Mouse (Mus musculus) hindbrain, postnatal 0 days (tissue): ENCODE measurements at regions not wholly inside any gene's neighbourhood (a gene's known extent, or its start where the extent isn't known, plus 50 kb on each side); places are given as distances from the start of the nearest gene placed in this dataset.

Experiments
- ATAC-seq: fragments of 200-750 bp; cut with Nextera tagmentation; 2 replicates; pipeline ENCODE4 v1.8.0; 2017; ENCODE audit warnings: mild to moderate bottlenecking, moderate TSS enrichment, moderate library complexity
- DNase-seq: peaks from one replicate; pipeline ENCODE4 v3.0.0-alpha.2; 2015; ENCODE audit warnings: low spot score
- H3K27ac ChIP-seq: fragments of 300-500 bp; sonication (generic); 2 replicates; pipeline ENCODE4 v1.5.1; 2014; ENCODE audit warnings: mild to moderate bottlenecking
- H3K27me3 ChIP-seq: fragments of 300-500 bp; sonication (generic); 2 replicates; pipeline ENCODE4 v1.6.1; 2014; ENCODE audit warnings: low read length, mixed read lengths; ENCODE audit not compliant: insufficient read depth
- H3K36me3 ChIP-seq: fragments of 300-500 bp; sonication (generic); 2 replicates; pipeline ENCODE4 v1.6.1; 2014; ENCODE audit warnings: low read length, mixed read lengths; ENCODE audit not compliant: insufficient read depth
- H3K4me1 ChIP-seq: fragments of 300-500 bp; sonication (generic); 2 replicates; pipeline ENCODE4 v1.6.1; 2014; ENCODE audit warnings: antibody characterized with exemption, low read length, mixed read lengths; ENCODE audit not compliant: insufficient read depth
- H3K4me2 ChIP-seq: fragments of 300-500 bp; sonication (generic); 2 replicates; pipeline ENCODE4 v1.6.1; 2014; ENCODE audit warnings: low read depth, mild to moderate bottlenecking, low read length, moderate library complexity, mixed read lengths
- H3K4me3 ChIP-seq: fragments of 300-500 bp; sonication (generic); 2 replicates; pipeline ENCODE4 v1.5.1; 2014; ENCODE audit warnings: low read length
- H3K9ac ChIP-seq: fragments of 300-500 bp; sonication (generic); replicated peaks from 2 replicates; pipeline ENCODE4 v1.6.1; 2014; ENCODE audit warnings: mild to moderate bottlenecking, low read length, moderate library complexity, mixed read lengths
- H3K9me3 ChIP-seq: fragments of 300-500 bp; sonication (generic); 2 replicates; pipeline ENCODE4 v1.6.1; 2016; ENCODE audit warnings: low read length, mixed read lengths
- CTCF ChIP-seq: IDR thresholded peaks from 2 replicates; pipeline ENCODE4 v1.5.1; 2016; ENCODE audit warnings: antibody characterized with exemption, control low read depth, low read depth
- WGBS: fragments of 180-500 bp; shearing (Covaris S2); extraction: QIAGEN DNeasy Blood & Tissue Kit; methylation state at CpG from one replicate; pipeline ENCODE4 v1.1.7; 2014; 5-methylcytosine and 5-hydroxymethylcytosine counted together

- 87% methylated on average over 8 of the region's 8 CpGs for WGBS
- TF ChIP-seq CTCF, result no peak
- ATAC-seq, result no peak
These were observed 77.4 kb upstream of the Veph1 start for GRCm38 (mm10) chr3:66373807-66374575.

More at GRCm38 (mm10) chr3:66373807-66374575, 77.4 kb upstream of the Veph1 start:
- no peak overlapping the region for H3K4me2 ChIP-seq
- H3K27me3 ChIP-seq, result no peaks in the 10 kb centered on the region
- no peak overlapping the region for H3K9ac ChIP-seq
- H3K4me3 ChIP-seq, result no peak overlapping the region
- H3K9me3 ChIP-seq, result no peaks in the 10 kb centered on the region
- DNase-seq, result no peak
- H3K4me1 ChIP-seq, result no peaks in the 10 kb centered on the region
- H3K27ac ChIP-seq, result no peak overlapping the region
- H3K36me3 ChIP-seq, result no peaks in the 10 kb centered on the region
